Mouse (Mus musculus): ENCODE measurements around the gene Mup22. TPM values are rescaled to one million over a fixed set of nuclear protein-coding genes. Genes with fewer than 3 reads are reported as not detected.

The Mup22 gene
- 4.7 TPM in 1 of 2 replicates, not detected in the other for polyA plus RNA-seq (2015; fragmentation: Nextera tagmentation; extraction: Ambion mirVana)

DNA sequence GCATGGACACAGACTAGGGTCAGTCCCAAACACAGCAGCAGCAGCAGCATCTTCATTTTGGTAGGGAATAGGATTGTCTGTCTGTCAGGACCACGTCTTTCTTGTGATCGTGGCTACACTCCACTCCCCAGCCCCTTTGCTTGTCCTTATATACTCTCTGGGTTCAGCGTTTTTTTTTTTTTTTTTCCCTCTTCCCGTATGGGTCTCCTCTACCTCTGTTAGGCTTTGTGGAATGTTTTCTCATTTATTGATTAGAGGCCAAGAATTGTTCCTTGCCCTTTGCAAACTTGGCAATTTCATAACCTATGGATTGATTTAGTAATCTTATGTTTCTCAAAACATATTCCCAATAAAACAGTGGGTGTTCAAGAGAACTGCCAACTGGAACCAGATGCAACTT lies at the start of gene Mup22:
Gene Mup22 (minus strand): TSS at position 101 of the 400 bp plus-strand sequence.

Other genes starting within 250 kb of the Mup22 start
- not detected in 2 replicates for gene Mup10, start 239.3 kb downstream of the Mup22 start, polyA plus RNA-seq (2015; fragmentation: Nextera tagmentation; extraction: Ambion mirVana)
- gene Mup11, start 159.1 kb downstream of the Mup22 start, polyA plus RNA-seq (2015; fragmentation: Nextera tagmentation; extraction: Ambion mirVana) = 0.57 TPM in 1 of 2 replicates, not detected in the other
- gene Mup12, start 80.1 kb downstream of the Mup22 start, polyA plus RNA-seq (2015; fragmentation: Nextera tagmentation; extraction: Ambion mirVana) = not detected in 2 replicates